Mouse (Mus musculus): ENCODE data around the gene Plb1.

- TF ChIP-seq CTCF (IDR thresholded peaks at IDR 0.05), result no peak
- no peak for TF ChIP-seq EP300 (IDR thresholded peaks at IDR 0.05)
These were observed 165.2 kb downstream of the Plb1 start for GRCm38 (mm10) chr5:32397719-32398118.
